Mouse (Mus musculus): ENCODE results near the gene Slc16a3.

The Slc16a3 gene

GRCm38 (mm10) chr11:120948861-120949851 is 876 bp downstream of the Slc16a3 start:
- DNase-seq (ENCODE audit: low spot score in 2 of 2) = no peak

- DNase-seq (ENCODE audit: low spot score in 2 of 2) = no peak
These were observed 1.6 kb downstream of the Slc16a3 start for GRCm38 (mm10) chr11:120949863-120950262.

GRCm38 (mm10) chr11:120950281-120951202 is 2.3 kb downstream of the Slc16a3 start:
- DNase-seq (ENCODE audit: low spot score in 2 of 2) = peak; percentile 82

- DNase-seq (ENCODE audit: low spot score in 2 of 2) = no peak
These were observed 3.0 kb downstream of the Slc16a3 start for GRCm38 (mm10) chr11:120951237-120951636.

GRCm38 (mm10) chr11:120951731-120952730 is 3.8 kb downstream of the Slc16a3 start:
- no peak for DNase-seq (ENCODE audit: low spot score in 2 of 2)

- no peak for DNase-seq (ENCODE audit: low spot score in 2 of 2)
These were observed 6.7 kb downstream of the Slc16a3 start for GRCm38 (mm10) chr11:120954936-120955335.

GRCm38 (mm10) chr11:120955701-120956100 is 7.4 kb downstream of the Slc16a3 start:
- no peak for DNase-seq (ENCODE audit: low spot score in 2 of 2)

GRCm38 (mm10) chr11:120957052-120957451 is 8.8 kb downstream of the Slc16a3 start:
- peak in 1 of 2 experiments; percentile 37 for DNase-seq (ENCODE audit: low spot score in 2 of 2)

- peak; percentile 52 to 53 for DNase-seq (ENCODE audit: low spot score in 2 of 2)
These were observed 9.5 kb downstream of the Slc16a3 start for GRCm38 (mm10) chr11:120957731-120958257.

GRCm38 (mm10) chr11:120959066-120959465 is 10.8 kb downstream of the Slc16a3 start:
- DNase-seq (ENCODE audit: low spot score in 2 of 2) = no peak

- DNase-seq (ENCODE audit: low spot score in 2 of 2) = no peak
These were observed 11.3 kb downstream of the Slc16a3 start for GRCm38 (mm10) chr11:120959564-120959963.

GRCm38 (mm10) chr11:120960248-120960647 is 12.0 kb downstream of the Slc16a3 start:
- DNase-seq (ENCODE audit: low spot score in 2 of 2) = no peak

GRCm38 (mm10) chr11:120961594-120961993 is 13.3 kb downstream of the Slc16a3 start:
- DNase-seq (ENCODE audit: low spot score in 2 of 2) = no peak

GRCm38 (mm10) chr11:120962050-120962771 is 13.9 kb downstream of the Slc16a3 start:
- no peak for DNase-seq (ENCODE audit: low spot score in 2 of 2)

GRCm38 (mm10) chr11:120962909-120963308 is 14.6 kb downstream of the Slc16a3 start:
- DNase-seq (ENCODE audit: low spot score in 2 of 2) = no peak

GRCm38 (mm10) chr11:120964195-120965157 is 16.2 kb downstream of the Slc16a3 start:
- no peak for DNase-seq (ENCODE audit: low spot score in 2 of 2)

- no peak for DNase-seq (ENCODE audit: low spot score in 2 of 2)
These were observed 17.3 kb downstream of the Slc16a3 start for GRCm38 (mm10) chr11:120965587-120965986.

GRCm38 (mm10) chr11:120969742-120970141 is 21.5 kb downstream of the Slc16a3 start:
- DNase-seq (ENCODE audit: low spot score in 2 of 2) = no peak

- DNase-seq (ENCODE audit: low spot score in 2 of 2) = no peak
These were observed 23.0 kb downstream of the Slc16a3 start for GRCm38 (mm10) chr11:120971237-120971636.
